Mouse (Mus musculus) limb, embryonic 12.5 days (tissue): ENCODE measurements around the gene Myrfl. TPM values are rescaled to one million over a fixed set of nuclear protein-coding genes. Genes with fewer than 3 reads are reported as not detected.
A peak's percentile ranks its signal among the peaks of the same experiment; 100 is the strongest.

Experiments
- ATAC-seq: fragments of 200-750 bp; cut with Nextera tagmentation; 2 replicates; pipeline ENCODE4 v1.8.0; 2017; ENCODE audit warnings: low read depth, moderate TSS enrichment; ENCODE audit not compliant: insufficient number of reproducible peaks, insufficient read depth, low FRiP score, low TSS enrichment
- H3K27ac ChIP-seq: fragments of 300-500 bp; sonication (generic); 2 replicates; pipeline ENCODE4 v1.5.1; 2016; ENCODE audit warnings: mild to moderate bottlenecking, moderate library complexity
- H3K27me3 ChIP-seq: fragments of 300-500 bp; sonication (generic); 2 replicates; pipeline ENCODE4 v1.6.1; 2016; ENCODE audit warnings: mild to moderate bottlenecking, moderate library complexity
- H3K36me3 ChIP-seq: fragments of 300-500 bp; sonication (generic); 2 replicates; pipeline ENCODE4 v1.6.1; 2016; ENCODE audit warnings: mild to moderate bottlenecking, moderate library complexity
- H3K4me1 ChIP-seq: fragments of 300-500 bp; sonication (generic); replicated peaks from 2 replicates; pipeline ENCODE4 v1.6.1; 2016
- H3K4me2 ChIP-seq: fragments of 300-500 bp; sonication (generic); 2 replicates; pipeline ENCODE4 v1.6.1; 2016; ENCODE audit warnings: mild to moderate bottlenecking, moderate library complexity
- H3K4me3 ChIP-seq: fragments of 300-500 bp; sonication (generic); replicated peaks from 2 replicates; pipeline ENCODE4 v1.5.1; 2016; ENCODE audit warnings: mild to moderate bottlenecking
- H3K9ac ChIP-seq: fragments of 300-500 bp; sonication (generic); replicated peaks from 2 replicates; pipeline ENCODE4 v1.6.1; 2016; ENCODE audit warnings: mild to moderate bottlenecking, moderate library complexity
- H3K9me3 ChIP-seq: fragments of 300-500 bp; sonication (generic); 2 replicates; pipeline ENCODE4 v1.6.1; 2016; ENCODE audit warnings: mild to moderate bottlenecking, moderate library complexity
- WGBS: fragments of 180-500 bp; shearing (Covaris S2); methylation state at CpG from one replicate; pipeline ENCODE4 v1.1.7; 2016; 5-methylcytosine and 5-hydroxymethylcytosine counted together
- polyA plus RNA-seq: library from polyadenylated mRNA; unstranded; fragments of >200 nt; fragmentation: Nextera tagmentation; extraction: Ambion mirVana; gene quantifications from 2 replicates; pipeline ENCODE4 v1.2.1, GENCODE M21; 2016

Gene Myrfl
- polyA plus RNA-seq, 1 experiment from 2014 or later: 0.10 TPM

- Histone ChIP-seq H3K4me2 (no peak overlapping the region), H3K27me3 (no peaks in the 10 kb centered on the region), H3K9me3 (no peaks in the 10 kb centered on the region), H3K9ac (no peak overlapping the region), H3K36me3 (no peaks in the 10 kb centered on the region), H3K4me1 (peaks cover 4% of the 10 kb centered on the region; the same call in 1 of the 2 replicates), H3K4me3 (no peak overlapping the region), H3K27ac (no peak overlapping the region)
- WGBS: 66% methylated on average over 4 of the region's 5 CpGs
- no peak for ATAC-seq
Observed at GRCm38 (mm10) chr10:116783020-116783419, 113.7 kb downstream of the Myrfl start.

GRCm38 (mm10) chr10:116777947-116778346, 118.8 kb downstream of the Myrfl start:
- H3K27me3 ChIP-seq: no peaks in the 10 kb centered on the region

GRCm38 (mm10) chr10:116776846-116777245, 119.9 kb downstream of the Myrfl start:
- no peaks in the 10 kb centered on the region for H3K9me3 ChIP-seq
- H3K36me3 ChIP-seq: no peaks in the 10 kb centered on the region
- H3K9ac ChIP-seq: no peak overlapping the region
- H3K4me2 ChIP-seq: no peak overlapping the region
- H3K27ac ChIP-seq: no peak overlapping the region
- no peak overlapping the region for H3K4me3 ChIP-seq
- 89% methylated on average over 14 of the region's 14 CpGs for WGBS
- peaks cover 15% of the 10 kb centered on the region; the same call in 1 of the 2 replicates for H3K4me1 ChIP-seq
- ATAC-seq: no peak
- H3K27me3 ChIP-seq: no peaks in the 10 kb centered on the region

More at GRCm38 (mm10) chr10:116777947-116778346, 118.8 kb downstream of the Myrfl start:
- peaks cover 15% of the 10 kb centered on the region; the same call in 1 of the 2 replicates for H3K4me1 ChIP-seq
- no peak overlapping the region for H3K4me2 ChIP-seq
- WGBS: 92% methylated on average over 8 of the region's 8 CpGs
- H3K27ac ChIP-seq: no peak overlapping the region
- no peak overlapping the region for H3K9ac ChIP-seq
- H3K9me3 ChIP-seq: no peaks in the 10 kb centered on the region
- no peaks in the 10 kb centered on the region for H3K36me3 ChIP-seq
- ATAC-seq: no peak
- H3K4me3 ChIP-seq: no peak overlapping the region

DNA sequence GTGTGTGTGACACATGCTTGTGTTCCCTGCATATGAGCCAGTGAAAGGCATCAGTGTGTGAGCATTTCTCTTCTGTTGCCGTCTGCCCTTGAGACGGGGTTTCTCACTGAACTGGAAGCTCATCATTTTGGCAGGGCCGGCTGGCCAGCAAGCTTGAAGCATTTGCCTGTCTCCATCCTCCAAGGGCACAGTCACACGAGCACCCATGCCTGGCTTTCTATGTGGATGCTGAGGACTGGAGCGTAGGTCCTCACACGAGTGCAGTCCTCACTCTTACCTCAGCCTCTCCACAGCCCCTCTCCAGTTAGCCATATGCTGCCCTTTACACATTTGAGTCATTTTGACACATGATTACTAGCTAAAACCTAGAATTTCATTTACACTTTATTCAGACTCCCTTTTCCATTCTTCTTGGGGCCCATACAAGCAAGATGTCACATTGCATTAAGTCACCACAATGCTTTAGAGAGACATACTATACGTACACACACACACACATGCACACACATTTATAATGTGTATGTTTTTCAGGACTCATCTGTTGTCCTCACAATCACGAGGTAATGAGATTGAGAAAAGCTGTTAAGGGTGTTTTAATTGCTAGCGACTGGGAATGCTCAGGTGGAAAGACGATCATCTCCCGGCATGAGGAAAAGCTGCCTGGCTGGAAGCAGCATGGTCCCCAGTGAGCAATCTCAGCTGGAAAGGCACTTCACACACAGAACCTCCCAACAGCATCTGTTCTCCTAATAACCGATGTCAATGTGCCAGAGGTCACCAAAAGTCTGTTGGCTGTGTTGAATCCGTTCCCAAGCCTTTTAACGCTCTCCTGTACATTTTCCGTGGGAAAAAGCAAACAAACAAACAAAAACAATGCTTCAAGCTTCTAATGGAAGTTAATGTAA, 122.6 kb downstream of the Myrfl start:
- WGBS: 49% methylated on average over 15 of the region's 15 CpGs
- Histone ChIP-seq H3K4me2 (no peak overlapping the region), H3K4me1 (peaks cover 16% of the 10 kb centered on the region), H3K4me3 (no peak overlapping the region), H3K27ac (no peak overlapping the region), H3K36me3 (no peaks in the 10 kb centered on the region), H3K27me3 (no peaks in the 10 kb centered on the region), H3K9me3 (no peaks in the 10 kb centered on the region), H3K9ac (no peak overlapping the region)
- ATAC-seq: no peak

DNA sequence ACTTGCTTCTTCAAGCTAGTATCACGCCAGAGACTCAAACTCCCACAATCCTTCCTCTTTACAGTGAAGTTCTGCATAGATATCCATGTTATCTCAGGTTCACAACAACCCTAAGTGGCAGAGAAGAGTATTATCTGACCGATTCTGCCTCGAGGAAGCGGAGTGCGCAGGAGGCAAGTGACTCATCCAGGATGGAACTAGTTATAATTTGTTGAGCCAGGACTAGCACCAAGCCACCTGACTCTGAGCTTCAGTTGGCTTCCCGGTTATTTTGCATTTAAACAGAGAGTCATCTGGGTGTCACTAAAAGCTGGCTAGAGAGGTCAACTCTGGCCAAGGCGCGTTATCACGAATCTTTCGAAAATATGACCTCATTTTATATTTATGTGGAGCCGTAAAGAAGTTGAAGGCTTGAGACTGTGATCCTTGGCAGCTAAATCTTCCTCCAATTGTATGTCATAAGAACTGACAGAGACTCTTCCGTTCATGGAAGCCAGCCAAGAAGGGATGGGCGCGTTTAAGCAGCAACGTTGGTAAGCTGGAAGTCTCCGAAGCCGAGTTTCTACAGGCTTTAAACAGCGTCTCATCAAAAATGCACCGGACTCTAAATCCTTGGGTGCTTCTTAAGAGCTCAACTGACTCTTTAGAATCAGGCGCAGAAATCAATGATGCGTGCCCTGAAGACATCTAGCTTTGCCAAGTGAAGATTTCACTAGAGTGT, 125.3 kb downstream of the Myrfl start:
- H3K4me3 ChIP-seq: no peak overlapping the region
- peaks cover 22% of the 10 kb centered on the region for H3K4me1 ChIP-seq
- H3K27ac ChIP-seq: no peak overlapping the region
- ATAC-seq: no peak
- WGBS: 88% methylated on average over 21 of the region's 21 CpGs
- no peaks in the 10 kb centered on the region for H3K36me3 ChIP-seq
- no peak overlapping the region for H3K9ac ChIP-seq
- H3K27me3 ChIP-seq: no peaks in the 10 kb centered on the region
- no peak overlapping the region for H3K4me2 ChIP-seq
- H3K9me3 ChIP-seq: no peaks in the 10 kb centered on the region

GRCm38 (mm10) chr10:116768642-116769041, 128.1 kb downstream of the Myrfl start:
- no peak for ATAC-seq
- H3K27ac ChIP-seq: no peak overlapping the region
- WGBS: 63% methylated on average over 13 of the region's 13 CpGs

GRCm38 (mm10) chr10:116766525-116766924, 130.2 kb downstream of the Myrfl start:
- H3K27me3 ChIP-seq: no peaks in the 10 kb centered on the region
- H3K27ac ChIP-seq: no peak overlapping the region
- H3K4me1 ChIP-seq: peaks cover 14% of the 10 kb centered on the region
- no peaks in the 10 kb centered on the region for H3K9me3 ChIP-seq
- H3K4me3 ChIP-seq: no peak overlapping the region
- H3K9ac ChIP-seq: no peak overlapping the region
- no peak for ATAC-seq
- H3K4me2 ChIP-seq: no peak overlapping the region
- H3K36me3 ChIP-seq: no peaks in the 10 kb centered on the region
- 88% methylated on average over 6 of the region's 6 CpGs for WGBS

More at GRCm38 (mm10) chr10:116768642-116769041, 128.1 kb downstream of the Myrfl start:
- no peaks in the 10 kb centered on the region for H3K36me3 ChIP-seq
- peaks cover 11% of the 10 kb centered on the region for H3K4me1 ChIP-seq
- no peak overlapping the region for H3K4me2 ChIP-seq
- H3K9ac ChIP-seq: no peak overlapping the region
- H3K27me3 ChIP-seq: no peaks in the 10 kb centered on the region
- no peaks in the 10 kb centered on the region for H3K9me3 ChIP-seq
- no peak overlapping the region for H3K4me3 ChIP-seq

GRCm38 (mm10) chr10:116761476-116762068, 135.1 kb downstream of the Myrfl start:
- ATAC-seq: peak; percentile 20; the same call in 1 of the 2 replicates
- H3K4me2 ChIP-seq: 0 out of 2 replicates have a peak overlapping the region, but pooled peaks have one; percentile 6
- peaks cover 19% of the 10 kb centered on the region for H3K4me1 ChIP-seq
- no peak overlapping the region for H3K4me3 ChIP-seq
- H3K9me3 ChIP-seq: no peaks in the 10 kb centered on the region
- H3K36me3 ChIP-seq: no peaks in the 10 kb centered on the region
- H3K9ac ChIP-seq: no peak overlapping the region
- 38% methylated on average over 4 of the region's 4 CpGs for WGBS
- no peaks in the 10 kb centered on the region for H3K27me3 ChIP-seq
- no peak overlapping the region; the same call in 1 of the 2 replicates for H3K27ac ChIP-seq

DNA sequence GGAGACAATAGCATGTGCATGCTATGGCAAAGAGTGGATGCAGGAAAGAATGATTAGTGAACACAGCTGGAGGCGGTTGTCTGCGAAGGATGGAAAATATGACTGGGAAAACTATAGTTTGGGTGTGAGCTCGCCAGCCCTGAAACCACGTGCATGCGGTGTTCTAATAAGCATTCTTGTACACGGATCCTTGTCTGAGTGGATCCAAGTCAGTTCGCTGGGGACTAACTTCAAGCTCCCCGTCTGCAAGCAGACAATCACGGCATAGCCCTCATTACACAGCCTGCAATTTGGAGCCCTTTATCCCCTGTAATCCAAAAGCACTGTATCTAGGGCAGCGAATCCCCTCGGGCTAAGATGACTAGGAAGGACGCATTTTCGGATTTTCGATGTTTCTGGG, 136.2 kb downstream of the Myrfl start:
- no peak for ATAC-seq
- no peak overlapping the region for H3K27ac ChIP-seq
- peaks cover 30% of the 10 kb centered on the region for H3K4me1 ChIP-seq
- H3K9ac ChIP-seq: no peak overlapping the region
- no peaks in the 10 kb centered on the region for H3K27me3 ChIP-seq
- WGBS: 65% methylated on average over 14 of the region's 14 CpGs
- no peaks in the 10 kb centered on the region for H3K9me3 ChIP-seq
- H3K4me2 ChIP-seq: 0 out of 2 replicates have a peak overlapping the region, but pooled peaks have one; percentile 6
- no peaks in the 10 kb centered on the region for H3K36me3 ChIP-seq
- no peak overlapping the region for H3K4me3 ChIP-seq

- Histone ChIP-seq H3K9ac (no peak overlapping the region), H3K9me3 (no peaks in the 10 kb centered on the region), H3K4me2 (no peak overlapping the region), H3K4me3 (no peak overlapping the region), H3K4me1 (peaks cover 30% of the 10 kb centered on the region), H3K27ac (no peak overlapping the region), H3K27me3 (no peaks in the 10 kb centered on the region), H3K36me3 (no peaks in the 10 kb centered on the region)
- 92% methylated on average over 4 of the region's 4 CpGs for WGBS
- no peak for ATAC-seq
Observed at GRCm38 (mm10) chr10:116759816-116760215, 136.9 kb downstream of the Myrfl start.
